Mouse (Mus musculus): ENCODE data around the gene Rnf215.
A peak's percentile ranks its signal among the peaks of the same experiment; 100 is the strongest.
"Not testable (repeated sequence)": the region's sequence is repeated elsewhere in the genome, so short reads cannot be mapped to it uniquely, and the experiment has no call there.

The Rnf215 gene

DNA sequence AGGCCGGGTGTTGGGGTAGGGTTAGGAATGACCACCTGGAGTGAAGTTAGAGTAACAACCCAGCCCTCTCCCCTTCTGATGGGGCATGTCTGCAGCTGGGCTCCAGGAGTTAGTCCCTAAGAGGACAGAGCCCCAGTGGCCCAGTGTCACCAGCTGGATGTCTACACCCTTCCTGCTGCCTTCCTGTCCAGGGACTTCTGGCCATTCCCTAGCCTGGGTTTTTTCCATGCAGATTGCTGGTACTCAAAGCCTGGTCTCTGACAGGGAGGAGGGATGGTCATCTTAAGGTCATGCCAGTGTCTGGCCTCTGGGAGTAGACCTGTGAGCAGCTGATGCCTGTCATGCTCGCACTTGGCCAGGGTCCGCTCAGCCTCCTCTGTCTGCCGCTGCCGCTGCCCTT is 13.1 kb downstream of the Rnf215 start:
- no peak for DNase-seq (ENCODE audit: low spot score)

- DNase-seq (ENCODE audit: low spot score), result no peak
Observed at GRCm38 (mm10) chr11:4148536-4149156, 13.6 kb downstream of the Rnf215 start.

DNA sequence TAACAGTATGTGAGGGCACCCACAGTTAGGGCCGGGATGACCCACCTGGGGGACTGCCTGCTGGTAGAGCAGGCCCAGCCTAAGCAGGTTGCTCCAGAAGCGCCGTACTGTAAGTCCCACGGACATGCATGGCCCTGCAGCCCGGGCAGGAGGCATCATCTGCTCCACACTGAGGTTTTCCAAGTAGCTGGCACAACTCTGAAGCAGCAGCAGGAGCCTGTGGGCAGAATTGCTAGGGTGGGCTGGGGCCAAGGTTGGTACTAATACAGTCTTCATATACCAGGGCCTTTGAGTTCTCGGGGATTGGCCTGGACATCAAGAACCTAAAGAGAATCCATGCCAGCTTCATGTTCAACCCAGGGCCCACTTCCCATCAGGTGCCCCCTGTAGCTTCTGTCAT is 14.9 kb downstream of the Rnf215 start:
- no peak for DNase-seq (ENCODE audit: low spot score)

- no peak for DNase-seq (ENCODE audit: low spot score)
Observed at GRCm38 (mm10) chr11:4153694-4154093, 18.7 kb downstream of the Rnf215 start.

DNA sequence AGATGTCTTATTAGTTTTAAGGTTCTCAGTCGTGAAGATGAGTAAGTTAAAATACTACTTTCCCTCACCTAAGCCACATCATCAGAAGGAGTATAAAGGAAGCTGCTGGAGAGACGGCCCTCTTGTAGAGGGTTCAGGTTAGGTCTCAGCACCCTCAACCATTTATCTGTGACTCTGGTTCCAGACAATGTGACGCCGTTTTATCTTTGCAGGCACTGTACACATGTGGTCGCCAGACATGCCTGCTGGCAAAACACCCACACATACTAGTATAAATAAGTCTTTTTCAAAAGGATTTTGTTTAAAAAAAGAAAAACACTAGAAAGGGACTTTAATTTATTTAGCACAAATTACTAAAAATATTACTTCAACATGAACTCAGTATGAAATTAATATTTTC is 20.6 kb downstream of the Rnf215 start:
- no peak for DNase-seq (ENCODE audit: low spot score)

GRCm38 (mm10) chr11:4158676-4159075 is 23.7 kb downstream of the Rnf215 start:
- no peak for DNase-seq (ENCODE audit: low spot score)

DNA sequence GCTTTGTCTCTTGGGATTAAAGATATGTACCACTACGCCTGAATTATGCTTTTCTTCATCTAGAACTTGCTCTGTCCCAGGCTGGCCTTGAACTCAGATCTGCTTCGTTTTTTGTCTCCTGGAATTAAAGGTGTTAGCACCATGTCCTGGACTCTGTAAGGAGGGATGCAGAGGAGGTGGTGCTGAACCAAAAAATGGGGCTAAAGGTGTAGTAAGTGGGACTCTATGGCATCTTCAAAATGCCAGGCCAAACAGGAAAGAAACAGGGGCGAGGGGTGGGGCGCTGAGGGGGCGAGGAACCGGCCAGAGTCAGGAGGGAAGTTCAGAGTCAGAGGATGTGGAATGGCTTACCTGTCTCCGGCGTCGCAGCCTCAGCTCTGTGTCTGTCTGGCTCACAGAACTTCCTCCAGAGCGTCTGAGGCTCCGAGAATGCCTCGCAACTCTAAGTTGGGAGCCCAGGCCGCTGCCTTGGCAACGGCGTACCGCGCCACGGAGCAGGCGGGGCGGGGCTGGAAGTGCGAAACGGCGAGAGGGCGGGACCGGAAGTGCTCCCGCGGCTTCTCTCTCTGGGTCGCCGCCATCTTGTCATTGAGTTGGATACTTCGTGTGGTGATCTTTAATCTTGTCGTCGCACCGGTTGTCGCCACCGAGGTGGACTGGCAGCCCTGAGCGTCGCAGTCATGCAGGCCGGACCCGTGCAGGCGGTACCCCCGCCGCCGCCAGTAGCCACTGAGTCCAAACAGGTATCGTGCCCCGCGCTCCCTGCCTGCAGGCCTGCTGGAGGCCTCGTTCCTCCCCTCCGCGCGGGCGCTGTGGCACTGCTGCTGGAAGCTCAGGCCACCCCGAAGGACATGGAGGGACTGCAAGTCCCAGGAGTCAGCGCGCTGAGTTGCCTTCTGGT is 25.1 kb downstream of the Rnf215 start, which contains the start of the genes Ccdc157 and Sf3a1:
Gene Ccdc157 (minus strand): TSS at position 486 of the 901 bp plus-strand sequence.
Gene Sf3a1 (plus strand): TSS at position 543 of the 901 bp plus-strand sequence.
- peak; percentile 97 for DNase-seq (ENCODE audit: low spot score)

GRCm38 (mm10) chr11:4160758-4161480 is 25.9 kb downstream of the Rnf215 start:
- no peak for DNase-seq (ENCODE audit: low spot score)

GRCm38 (mm10) chr11:4164701-4165100 is 29.7 kb downstream of the Rnf215 start:
- DNase-seq (ENCODE audit: low spot score), result no peak

DNA sequence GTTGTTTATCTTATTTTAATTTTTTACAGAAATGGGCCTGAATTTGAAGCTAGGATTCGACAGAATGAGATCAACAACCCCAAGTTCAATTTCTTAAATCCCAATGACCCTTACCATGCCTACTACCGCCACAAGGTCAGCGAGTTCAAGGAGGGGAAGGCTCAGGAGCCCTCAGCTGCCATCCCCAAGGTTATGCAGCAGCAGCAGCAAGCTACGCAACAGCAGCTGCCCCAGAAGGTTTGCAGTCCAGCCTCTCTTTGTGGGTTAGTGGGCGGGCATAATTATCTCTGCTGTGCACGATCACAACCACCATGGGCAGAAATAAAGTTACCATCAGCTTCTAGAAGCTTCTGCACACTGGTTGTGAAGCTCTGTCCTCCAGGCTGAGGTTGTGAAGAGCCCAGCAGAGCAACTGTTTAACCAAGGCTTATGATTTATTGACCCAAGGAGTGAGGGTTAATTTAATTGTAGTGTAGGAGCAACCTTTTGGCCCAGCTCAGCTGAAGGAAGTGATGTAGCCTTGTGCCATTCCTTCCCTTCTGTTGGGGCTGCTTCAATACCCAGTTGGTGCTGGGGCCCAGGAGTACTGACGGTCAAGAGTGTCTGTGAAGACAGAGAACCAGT is 31.6 kb downstream of the Rnf215 start:
- no peak for DNase-seq (ENCODE audit: low spot score)

DNA sequence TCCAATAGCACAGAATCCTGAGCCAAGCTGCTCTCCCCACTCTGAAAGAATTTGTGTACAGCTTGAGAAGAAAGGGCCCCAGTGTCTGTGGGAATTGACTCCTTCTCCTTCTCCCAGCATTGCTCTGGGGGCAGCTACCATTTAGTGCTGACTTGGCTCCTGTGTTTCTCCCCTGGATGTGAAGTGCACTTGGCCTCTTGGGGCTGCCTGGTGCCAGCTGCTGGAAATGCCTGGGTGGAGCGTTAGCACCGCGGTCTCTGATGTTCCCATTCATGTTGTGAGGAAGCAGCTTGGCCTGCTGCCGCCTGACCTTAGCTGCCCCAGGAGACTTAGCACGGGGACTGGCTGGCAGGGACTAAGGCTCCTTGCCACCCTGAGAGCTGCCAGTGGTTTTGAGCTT is 39.6 kb downstream of the Rnf215 start:
- no peak for DNase-seq (ENCODE audit: low spot score)

DNA sequence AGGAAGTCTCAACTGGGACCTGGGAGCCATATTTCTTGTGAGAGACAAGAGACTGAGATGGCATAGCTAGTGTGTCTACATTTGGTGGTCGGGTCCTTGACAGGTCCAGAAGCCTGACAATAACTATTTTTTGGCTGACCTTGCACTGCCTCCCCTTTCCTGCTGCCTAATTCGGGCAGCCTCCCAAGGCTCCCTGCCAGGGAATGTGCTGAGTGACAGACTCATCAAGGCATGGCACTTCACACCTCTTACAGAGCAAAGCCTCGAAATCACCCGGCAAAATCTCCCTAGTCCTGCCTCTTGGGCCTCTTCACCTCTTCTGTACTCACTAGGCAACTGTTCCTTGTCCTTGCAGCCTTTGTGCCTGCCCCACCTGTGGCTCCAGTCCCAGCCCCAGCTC is 42.7 kb downstream of the Rnf215 start:
- no peak for DNase-seq (ENCODE audit: low spot score)

- no peak for DNase-seq (ENCODE audit: low spot score)
Observed at GRCm38 (mm10) chr11:4182061-4182460, 47.1 kb downstream of the Rnf215 start.

GRCm38 (mm10) chr11:4183511-4183910 is 48.5 kb downstream of the Rnf215 start:
- DNase-seq (ENCODE audit: low spot score), result no peak

DNA sequence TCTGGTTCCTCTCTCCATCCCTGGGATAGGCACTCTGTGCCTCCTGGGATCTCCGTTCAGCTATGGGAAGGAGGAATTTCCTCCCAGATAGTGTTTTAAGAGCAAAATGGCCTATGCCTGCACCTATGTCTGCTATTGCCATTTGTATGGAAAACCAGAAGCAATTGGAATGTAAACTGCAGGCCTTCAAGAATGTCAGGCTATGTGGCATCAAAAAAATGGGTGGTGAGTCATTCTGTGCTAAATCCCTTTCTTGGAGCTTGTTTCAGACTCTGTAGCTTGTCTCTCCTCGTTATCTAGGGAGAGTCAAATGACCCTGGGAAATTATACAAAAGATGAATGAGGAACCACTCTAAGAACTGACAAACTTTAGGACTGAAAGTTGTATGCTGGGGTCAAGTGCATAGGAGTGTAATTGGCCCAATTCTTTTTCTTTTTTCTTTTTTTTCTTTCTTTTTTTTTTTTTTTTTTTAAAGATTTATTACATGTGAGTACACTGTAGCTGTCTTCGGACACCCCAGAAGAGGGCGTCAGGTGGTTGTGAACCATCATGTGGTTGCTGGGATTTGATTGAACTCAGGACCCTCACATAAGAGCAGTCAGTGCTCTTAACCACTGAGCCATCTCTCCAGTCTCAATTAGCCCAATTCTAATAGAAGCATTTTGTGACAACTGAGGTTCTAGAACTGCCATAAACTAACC is 49.4 kb downstream of the Rnf215 start:
- DNase-seq (ENCODE audit: low spot score), result no peak

DNA sequence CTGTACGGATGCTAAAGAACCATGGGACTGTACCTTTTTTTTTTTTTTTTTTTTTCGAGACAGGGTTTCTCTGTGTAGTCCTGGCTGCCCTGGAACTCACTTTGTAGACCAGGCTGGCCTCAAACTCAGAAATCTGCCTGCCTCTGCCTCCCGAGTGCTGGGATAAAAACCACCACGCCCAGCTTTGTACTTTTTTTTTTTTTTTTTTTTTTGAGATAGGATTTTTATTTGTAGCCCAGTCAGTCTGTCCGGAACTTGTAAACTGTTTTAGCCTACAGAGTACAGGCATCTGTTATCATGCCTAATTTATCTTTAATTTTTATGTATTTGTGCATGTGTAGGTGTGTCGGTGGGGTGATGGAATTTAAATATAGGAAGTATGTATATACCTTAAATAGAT is 50.5 kb downstream of the Rnf215 start:
- not testable (repeated sequence) for DNase-seq (ENCODE audit: low spot score)

GRCm38 (mm10) chr11:4186486-4187317 is 51.7 kb downstream of the Rnf215 start, which contains the start of gene Tbc1d10a:
Tbc1d10a (plus strand) TSS chr11:4186789.
- DNase-seq (ENCODE audit: low spot score), result peak; percentile 98

- DNase-seq (ENCODE audit: low spot score), result no peak
Observed at GRCm38 (mm10) chr11:4187318-4187700, 52.3 kb downstream of the Rnf215 start.

DNA sequence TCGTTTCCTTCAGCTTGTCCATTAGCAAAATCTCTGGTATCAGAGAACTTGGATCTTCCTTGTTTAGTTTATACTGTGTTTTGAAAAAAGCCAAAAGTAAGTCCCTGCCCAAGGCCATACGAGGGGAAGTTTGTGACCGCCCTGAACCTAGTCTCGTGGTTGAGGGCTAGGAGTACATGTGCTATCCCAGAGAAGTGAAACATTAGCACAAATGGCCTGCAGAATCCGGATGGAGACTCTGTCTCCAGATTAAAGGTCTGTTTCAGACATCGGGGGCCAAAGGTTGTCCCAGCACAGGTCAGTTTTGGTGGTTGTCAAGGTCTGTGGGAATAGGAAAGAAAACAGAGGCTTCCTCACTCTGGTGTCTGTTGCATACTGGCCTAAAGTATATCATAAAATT is 54.2 kb downstream of the Rnf215 start:
- no peak for DNase-seq (ENCODE audit: low spot score)

DNA sequence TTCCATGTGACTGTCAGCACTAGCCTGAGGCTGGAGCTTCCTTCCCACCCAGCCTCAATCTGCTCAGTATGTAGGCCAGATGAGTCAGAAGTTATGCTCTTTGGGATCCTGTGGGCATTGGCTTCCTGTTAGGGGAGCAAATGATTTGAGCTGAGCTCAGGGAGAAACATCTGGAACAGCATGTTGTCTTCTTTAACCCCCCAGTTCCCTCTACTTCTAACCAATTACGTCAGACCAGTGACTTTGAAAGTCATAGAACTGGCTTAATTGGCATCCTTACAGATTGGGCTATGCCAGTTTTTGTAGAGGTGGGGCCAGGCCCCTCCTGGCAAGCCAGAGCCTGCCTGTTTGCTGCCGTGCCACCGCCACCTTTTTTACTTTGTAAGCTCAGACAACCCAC is 55.7 kb downstream of the Rnf215 start:
- DNase-seq (ENCODE audit: low spot score), result no peak
